Mouse (Mus musculus) thymus, postnatal 10 days (tissue): ENCODE measurements around the gene Pkp2.

ENCODE experiments used
- DNase-seq, 2 experiments: peaks; one replicate each; pipeline ENCODE4 v3.0.0; 2021; ENCODE audit warnings: low spot score in 2 of 2

The Pkp2 gene

DNA sequence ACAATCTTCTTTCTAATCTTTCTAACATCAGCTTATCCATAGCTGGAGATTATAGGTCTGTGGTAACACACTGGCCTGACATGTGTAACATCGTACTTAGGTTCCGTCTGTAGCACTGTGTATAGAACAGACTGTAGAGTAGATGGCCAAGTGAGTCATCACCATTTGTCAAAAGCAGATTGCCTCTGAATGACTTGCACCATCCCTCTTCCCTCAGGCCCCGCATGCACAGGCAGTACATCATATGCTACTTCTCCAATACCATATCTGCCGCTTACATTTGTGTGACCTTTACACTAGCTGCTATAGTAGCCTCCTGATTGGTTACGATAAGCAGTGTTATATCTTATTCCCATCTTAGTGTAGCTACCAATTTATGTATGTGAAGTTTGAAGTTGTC, 47.8 kb downstream of the Pkp2 start:
- no peak for DNase-seq

DNA sequence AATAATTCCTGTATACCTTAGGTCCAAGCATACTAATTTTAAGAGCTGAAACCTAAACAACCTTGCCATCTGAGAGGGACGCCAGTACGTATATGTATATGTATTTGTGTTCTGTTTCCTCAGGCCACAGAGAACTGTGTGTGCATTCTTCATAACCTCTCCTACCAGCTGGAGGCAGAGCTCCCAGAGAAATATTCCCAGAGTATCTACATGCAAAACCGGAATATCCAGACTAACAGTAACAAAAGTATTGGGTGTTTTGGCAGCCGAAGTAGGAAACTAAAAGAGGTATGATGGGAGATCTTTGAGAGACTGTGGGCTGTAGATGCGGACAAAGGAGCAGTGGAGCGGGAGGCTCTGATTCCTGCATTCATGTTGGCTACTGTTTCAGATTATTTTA, 48.4 kb downstream of the Pkp2 start:
- no peak for DNase-seq

DNA sequence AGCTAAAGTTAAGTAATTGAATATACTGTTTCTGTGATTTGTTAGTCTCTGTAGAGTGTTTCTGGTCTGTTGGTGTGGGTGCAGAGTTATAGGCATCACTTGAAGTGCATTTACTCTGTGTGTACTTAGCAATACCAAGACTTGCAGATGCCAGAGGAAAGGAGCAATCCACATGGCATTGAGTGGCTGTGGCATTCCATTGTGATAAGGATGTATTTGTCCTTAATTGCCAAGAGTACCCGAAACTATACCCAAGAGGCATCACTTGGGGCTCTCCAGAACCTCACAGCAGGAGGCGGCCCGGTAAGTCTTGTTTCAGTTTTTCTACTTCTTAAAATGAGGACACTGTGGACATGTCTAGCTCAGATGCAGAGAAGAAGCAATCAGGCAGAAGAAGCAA, 49.3 kb downstream of the Pkp2 start:
- DNase-seq, result no peak

DNA sequence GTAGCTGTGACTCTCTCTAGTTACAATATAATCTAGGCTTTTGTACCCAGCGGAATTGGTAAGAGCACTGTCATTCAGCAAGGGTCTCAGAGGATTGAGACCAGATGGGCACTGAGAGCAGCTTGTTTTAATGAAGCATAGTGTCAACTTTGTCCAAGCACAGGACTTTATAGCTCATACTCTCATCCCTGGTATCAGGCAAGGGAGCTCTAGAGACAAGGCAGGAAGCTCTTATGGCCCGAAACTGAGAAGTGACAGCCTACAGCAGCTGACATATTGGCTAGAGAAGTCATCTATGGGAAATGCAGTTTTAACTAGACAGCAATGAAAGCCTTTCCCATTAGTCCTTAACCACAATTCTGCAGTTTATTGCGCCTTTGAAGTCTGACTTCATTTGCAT, 59.9 kb downstream of the Pkp2 start:
- DNase-seq, result no peak

DNA sequence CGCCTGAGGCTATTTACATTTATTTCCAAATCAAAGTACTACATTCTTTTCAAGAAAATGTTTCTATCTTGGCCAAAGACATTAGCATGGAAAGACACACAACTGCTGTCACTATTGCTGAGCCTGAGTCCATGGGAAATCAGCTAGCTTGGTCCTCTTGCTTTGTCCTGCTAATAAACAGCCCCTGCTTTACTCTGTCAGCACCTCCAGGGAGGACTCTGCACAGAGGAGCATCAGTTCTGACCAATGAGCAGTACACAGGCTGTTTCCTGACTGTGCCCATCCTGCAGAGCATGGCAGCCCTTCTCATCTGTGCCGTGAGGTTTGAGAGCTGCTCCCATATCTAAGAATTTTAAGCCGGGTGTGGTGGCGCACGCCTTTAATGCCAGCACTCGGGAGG, 60.6 kb downstream of the Pkp2 start:
- no peak for DNase-seq

DNA sequence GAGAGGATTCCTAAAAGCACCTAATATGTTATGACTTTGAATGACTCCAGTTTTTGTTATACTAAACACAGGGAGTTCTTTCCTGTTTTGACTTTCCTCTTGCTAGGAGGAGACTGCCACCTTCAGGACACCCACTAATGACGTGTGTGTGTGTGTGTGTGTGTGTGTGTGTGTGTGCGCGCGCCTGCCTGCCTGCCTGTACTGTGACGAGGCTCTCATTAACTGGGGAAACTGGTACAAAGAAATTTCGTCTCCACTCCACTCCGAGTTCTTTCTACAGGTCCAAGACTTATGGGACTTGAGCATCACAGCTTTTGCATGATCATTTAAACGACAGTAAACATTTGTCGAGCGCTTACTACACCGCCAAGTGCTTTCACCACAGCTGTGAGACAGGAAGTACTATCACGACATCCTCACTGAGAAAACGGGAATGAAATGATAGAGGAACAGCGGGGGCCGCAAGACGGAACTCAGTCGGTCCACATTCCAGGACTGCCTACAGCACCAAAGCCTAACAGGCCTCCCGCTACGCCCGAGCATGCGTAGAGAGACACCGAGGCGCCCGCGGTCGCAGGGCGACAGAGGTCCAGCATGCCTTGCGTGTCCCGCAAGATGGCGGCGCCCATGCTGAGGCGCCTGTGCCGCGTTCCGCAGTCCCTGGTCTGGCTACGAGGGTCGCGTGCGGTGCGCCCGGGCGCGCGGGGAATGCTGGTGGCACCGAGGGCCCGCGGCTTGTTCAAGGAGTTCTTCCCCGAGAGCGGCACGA, 89.4 kb downstream of the Pkp2 start, which contains the start of gene Yars2:
TSS of gene Yars2 (plus strand) at position 597 of the 769 bp plus-strand sequence.
- DNase-seq, result peak; percentile 82 to 83

DNA sequence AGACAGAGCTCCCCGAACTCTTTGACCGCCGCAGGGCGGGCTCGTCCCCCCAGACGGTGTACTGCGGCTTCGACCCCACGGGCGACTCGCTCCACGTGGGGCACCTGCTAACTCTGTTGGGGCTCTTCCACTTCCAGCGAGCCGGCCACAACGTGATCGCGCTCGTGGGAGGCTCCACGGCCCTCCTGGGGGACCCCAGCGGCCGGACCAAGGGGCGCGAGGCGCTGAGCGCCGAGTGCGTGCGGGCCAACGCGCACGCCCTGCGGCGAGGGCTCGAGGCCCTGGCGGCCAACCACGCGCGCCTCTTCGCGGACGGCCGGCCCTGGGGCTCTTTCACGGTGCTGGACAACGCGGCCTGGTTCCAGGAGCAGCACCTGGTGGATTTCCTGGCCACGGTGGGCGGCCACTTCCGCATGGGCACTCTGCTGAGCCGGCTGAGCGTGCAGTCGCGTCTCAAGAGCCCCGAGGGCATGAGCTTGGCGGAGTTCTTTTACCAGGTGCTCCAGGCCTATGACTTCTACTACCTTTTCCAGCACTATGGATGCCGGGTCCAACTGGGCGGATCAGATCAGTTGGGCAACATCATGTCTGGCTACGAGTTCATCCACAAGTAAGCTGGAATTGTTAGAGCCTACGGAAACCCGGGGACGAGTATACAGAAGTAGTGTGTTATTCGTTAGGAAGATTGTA, 90.2 kb downstream of the Pkp2 start:
- peak; percentile 18 to 29 for DNase-seq

DNA sequence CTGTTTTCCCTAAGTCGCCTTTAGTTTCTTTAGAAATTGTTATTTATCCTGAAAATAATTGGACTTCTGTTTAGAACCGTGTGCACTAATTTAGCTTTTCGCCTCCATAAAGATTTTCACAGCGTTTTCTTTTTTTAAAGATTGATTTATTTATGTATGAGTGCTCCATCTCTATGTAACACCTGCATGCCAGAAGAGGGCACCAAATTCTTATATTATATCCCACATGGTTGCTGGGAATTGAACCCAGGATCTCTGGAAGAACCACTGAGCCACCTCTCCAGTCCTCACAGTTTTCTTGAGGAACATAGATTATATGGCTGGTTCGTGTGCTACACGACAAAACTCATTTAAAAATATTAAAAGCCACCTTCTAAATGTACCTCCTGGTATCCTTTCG, 90.8 kb downstream of the Pkp2 start:
- DNase-seq, result no peak

DNA sequence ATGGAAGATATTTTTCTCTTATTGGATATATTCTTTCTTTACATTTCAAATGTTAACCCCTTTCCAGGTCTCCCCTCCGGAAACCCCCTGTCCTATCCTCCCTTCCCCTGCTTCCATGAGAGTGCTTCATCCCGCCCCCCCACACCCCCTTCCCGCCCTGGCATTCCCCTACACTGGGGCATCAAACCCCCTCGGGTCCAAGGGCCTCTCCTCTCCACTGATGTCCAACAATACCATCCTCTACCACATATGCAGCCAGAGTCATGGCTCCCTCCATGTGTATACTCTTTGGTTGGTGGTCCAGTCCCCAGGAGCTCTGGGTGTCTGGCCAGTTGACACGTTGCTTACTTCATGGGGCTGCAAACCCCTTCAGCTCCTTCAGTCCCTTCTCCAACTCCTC, 98.2 kb downstream of the Pkp2 start:
- no peak for DNase-seq
